Mouse (Mus musculus) C2C12 (cell line): ENCODE results near the gene Slc17a7.

Experiments
- CTCF ChIP-seq: IDR thresholded peaks from one replicate; pipeline ENCODE4 v1.5.1; 2011; ENCODE audit not compliant: control insufficient read depth, insufficient read depth, insufficient read length
- MAX ChIP-seq: IDR thresholded peaks from one replicate; pipeline ENCODE4 v1.6.1; 2011; ENCODE audit warnings: mild to moderate bottlenecking, control low read depth
- USF1 ChIP-seq: IDR thresholded peaks from one replicate; pipeline ENCODE4 v1.6.1; 2011; ENCODE audit warnings: low read depth, mild to moderate bottlenecking, control low read depth, moderate library complexity

- TF ChIP-seq CTCF, result no peak
- no peak for TF ChIP-seq USF1
- TF ChIP-seq MAX, result no peak
Measured at GRCm38 (mm10) chr7:45153586-45153985, 10.2 kb upstream of the Slc17a7 start.
